Mouse (Mus musculus) bone marrow, adult 2 months (tissue): Measurements from ENCODE around the gene Unc119.

ENCODE experiments used
- CTCF ChIP-seq: fragments of 200-500 bp; IDR thresholded peaks from 2 replicates; pipeline ENCODE4 v1.5.1; 2011; ENCODE audit warnings: low read length, control low read depth; ENCODE audit not compliant: control insufficient read depth, insufficient read depth
- POLR2A ChIP-seq: fragments of 200-500 bp; IDR thresholded peaks from 2 replicates; pipeline ENCODE4 v1.6.1; 2011; ENCODE audit warnings: low read depth, mild to moderate bottlenecking, control low read depth, low read length, borderline replicate concordance; ENCODE audit not compliant: control insufficient read depth

- no peak for TF ChIP-seq CTCF
- no peak for TF ChIP-seq POLR2A
Measured at GRCm38 (mm10) chr11:78360789-78361131, 17.5 kb downstream of the Unc119 start.
